Mouse (Mus musculus): ENCODE data around the gene Stk32b.

Stk32b gene

DNA sequence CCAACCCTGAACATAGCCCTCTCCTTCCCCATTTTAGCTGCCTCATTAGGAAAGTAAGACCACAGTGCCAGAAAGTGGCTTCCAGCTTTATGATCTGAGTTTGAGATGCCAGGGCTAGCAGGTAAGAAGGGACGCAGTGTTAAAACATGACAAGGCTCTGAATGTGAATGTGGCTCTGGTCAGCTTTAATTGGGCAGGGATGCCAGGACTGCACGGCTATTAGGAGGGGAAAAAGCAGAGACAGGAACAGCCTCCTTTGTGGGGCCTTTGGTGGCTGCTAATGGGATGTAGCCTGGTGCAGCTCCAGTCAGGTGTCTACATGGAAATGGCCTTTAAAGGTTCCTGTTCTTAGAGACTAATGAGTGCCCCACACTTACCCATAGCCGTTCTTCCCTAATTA lies 52.0 kb downstream of the Stk32b start:
- DNase-seq (ENCODE audit: low read depth in 2 of 2, low spot score in 2 of 2), result no peak

DNA sequence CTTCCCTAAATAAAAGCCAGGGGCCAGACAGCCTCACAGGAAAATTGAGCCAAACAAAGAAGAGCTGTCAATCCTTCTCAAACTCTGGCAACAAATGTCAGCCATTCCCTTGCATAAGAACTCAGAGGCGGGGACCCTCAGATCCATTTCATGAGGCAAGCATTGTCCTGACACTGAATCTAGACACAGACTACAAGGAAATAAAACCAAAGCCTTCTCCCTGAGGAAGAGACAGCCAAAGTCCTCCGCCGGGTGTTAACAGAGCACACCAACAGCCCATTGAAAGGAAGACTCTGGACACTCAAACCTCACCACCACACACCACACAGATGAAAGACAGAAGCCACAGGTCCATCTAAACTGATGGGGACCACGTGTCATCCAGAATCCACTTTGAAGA lies 57.8 kb downstream of the Stk32b start:
- no peak for DNase-seq (ENCODE audit: low read depth in 2 of 2, low spot score in 2 of 2)

DNA sequence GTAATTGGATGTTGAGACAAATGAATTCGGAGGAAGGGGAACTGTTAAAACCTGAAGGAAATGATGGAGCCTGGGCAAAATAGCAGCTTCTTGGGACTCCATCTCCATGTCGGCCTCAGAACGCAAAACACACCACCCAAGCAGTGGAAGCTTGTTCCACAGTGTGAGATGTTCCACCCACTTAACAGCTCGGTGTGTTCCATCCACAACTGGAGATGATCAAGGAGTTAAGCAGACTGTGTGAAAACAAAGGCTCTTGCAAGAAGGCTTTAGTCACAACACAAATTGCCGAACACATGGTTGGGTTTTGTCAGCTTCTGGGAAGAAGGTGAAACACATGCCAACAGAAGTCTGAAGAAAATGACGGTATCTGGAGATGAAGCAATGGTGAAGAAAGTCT lies 59.2 kb downstream of the Stk32b start:
- no peak for DNase-seq (ENCODE audit: low read depth in 2 of 2, low spot score in 2 of 2)

DNA sequence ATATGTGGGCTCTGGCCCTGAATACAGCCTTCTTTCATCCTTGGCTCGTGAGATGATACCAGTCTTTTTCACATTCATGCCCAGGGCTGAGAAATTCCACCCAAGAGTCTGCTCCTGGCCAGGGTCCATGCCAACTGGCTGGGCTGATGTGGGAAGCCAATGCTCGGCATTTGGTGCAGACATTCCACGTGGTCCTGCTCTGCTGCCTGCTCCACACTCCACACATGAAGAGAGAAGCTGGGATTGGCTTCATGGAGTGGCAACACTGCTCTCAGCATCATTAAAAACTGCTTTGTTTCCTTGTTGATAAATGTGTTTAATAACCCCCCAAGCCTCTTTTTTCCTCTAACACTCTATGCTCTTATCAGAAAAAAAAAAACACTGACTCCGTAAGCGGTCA lies 61.8 kb downstream of the Stk32b start:
- DNase-seq (ENCODE audit: low read depth in 2 of 2, low spot score in 2 of 2), result no peak

DNA sequence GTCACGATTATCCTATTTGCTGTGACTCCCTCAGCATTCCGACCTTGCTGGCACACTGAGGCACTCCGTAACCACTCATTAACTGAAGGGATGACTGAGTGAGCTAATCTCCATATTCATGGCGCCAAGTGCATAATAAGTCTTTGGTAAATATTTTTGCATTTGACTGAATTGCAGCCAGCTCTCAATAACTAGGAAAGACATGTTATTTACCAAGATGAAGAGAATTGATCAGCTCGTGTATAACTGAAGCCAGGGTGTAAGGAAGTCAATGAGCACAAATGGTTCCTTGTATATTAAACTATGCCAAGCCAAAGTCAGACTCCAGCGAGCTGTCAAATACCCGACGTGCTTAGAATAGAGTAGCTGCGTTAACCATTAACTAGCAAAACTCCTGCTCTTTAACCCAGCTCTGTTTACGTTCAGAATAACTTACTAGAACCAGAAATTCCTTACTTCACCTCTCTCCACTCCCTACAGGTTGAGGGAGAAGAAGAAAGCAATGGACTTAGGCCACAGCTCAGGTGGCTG lies 66.2 kb downstream of the Stk32b start:
- DNase-seq (ENCODE audit: low read depth in 2 of 2, low spot score in 2 of 2), result no peak

DNA sequence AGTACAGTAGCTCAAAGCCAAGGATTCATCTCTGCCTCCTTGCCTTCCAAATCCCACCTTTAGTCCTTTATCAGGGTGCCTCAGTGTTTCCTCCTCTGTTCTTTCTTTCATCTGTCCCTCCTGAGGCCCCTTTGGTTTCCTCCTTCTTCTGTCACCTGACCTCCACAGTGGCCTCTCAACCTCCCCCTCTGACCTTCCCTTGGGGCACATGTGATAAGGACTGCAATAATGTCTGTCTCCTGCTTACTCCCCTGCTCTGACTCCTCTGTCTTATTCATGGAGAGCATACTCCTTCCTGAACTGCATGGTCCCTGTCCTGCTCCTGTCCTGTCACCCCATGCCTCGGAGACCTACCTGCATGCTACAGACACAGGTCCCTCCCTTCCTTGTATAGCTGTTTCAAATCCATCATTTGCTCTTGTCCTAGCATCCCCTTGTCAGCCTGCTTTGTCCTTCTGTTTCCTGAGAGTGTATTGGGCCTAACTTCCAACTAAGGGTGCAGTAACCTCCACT lies 66.8 kb downstream of the Stk32b start:
- DNase-seq (ENCODE audit: low read depth in 2 of 2, low spot score in 2 of 2), result no peak

DNA sequence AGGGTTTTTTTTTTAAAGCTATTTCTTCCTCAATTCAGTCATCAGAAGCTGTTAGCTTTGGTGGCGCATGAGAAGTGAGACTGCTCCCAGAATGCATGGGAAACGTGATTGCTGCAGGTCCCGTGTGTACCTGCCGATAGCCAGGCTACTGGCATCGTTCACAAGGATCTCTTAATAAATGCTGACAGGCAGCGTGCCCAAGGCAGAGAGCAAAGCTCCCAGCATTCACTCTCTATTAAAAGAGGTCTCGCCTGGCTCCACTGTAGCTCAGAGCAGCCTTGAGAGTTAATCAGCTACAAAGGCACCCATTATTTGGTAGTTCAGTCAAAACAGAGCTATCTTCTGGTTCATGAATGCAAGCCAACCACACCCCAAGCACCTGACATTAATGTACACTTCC lies 72.9 kb downstream of the Stk32b start:
- DNase-seq (ENCODE audit: low read depth in 2 of 2, low spot score in 2 of 2), result no peak

DNA sequence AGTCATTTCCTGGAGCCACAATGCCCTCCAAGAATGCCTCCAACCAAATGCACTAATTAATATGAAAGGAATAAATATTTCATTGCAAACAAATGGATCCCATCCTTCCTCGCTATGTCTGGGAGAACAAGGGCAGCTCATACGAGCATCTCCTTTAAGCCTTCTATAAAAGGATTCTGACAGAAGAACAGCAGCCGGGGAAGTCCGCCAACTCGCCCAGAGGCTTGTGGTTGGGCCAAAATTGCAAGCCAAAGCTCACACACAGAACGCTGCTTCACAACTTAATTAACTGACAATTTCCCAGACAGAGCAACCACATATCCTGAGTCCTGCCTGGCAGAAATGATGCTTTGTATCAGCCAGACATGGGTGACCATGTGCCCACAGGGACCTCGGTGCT lies 74.5 kb downstream of the Stk32b start:
- no peak for DNase-seq (ENCODE audit: low read depth in 2 of 2, low spot score in 2 of 2)

DNA sequence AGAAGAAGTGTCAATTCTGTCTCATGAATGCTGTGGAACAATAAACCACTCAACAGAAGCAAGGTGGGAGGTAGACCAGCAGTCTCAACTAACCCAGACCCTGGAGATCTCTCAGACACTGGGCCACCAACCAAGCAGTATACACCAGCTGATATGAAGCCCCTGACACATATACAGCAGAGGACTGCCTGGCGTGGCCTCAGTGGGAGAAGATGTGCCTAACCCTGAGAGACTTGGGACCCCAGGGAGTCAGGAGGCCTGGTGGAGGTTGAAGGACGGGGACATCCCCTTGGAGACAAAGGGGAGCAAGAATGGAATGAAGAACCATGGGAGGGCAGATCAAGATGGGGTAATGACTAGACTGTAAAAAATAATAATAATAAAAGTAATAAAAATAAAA lies 82.2 kb downstream of the Stk32b start:
- no peak for DNase-seq (ENCODE audit: low read depth in 2 of 2, low spot score in 2 of 2)

DNA sequence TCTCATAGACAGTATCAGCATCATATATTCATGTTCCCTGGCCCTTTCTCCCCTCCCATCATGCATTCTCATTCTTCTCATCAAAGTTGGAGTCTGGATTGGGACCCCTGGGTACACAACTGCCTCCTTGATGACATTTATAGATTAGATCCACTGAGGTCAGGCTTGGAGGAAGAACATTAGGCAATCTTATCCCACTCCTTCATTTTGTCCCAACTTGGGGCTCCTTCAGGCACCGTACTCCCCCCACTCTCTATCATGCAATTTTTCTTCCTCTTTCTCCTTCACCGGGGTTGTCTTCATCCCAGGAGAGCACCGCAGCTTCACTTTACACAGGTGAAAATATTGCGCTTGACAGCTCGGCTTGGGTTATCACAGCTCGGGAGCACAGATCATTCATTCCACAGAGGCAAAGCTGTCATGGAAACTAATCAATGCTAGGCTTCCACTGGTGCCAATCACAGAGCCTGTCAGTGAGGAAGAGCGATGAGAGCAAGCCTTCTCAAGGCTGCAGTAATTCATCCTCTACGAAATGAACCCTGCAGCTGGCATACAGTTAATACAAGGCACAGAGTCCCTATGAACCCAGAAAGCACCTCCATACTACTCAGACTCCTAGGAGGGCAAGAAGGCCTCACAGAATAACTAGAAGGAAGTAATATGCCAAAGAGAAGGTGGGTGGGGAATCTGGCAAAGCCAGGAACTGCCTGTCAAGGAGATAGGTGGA lies 89.4 kb downstream of the Stk32b start:
- DNase-seq (ENCODE audit: low read depth in 2 of 2, low spot score in 2 of 2), result no peak

DNA sequence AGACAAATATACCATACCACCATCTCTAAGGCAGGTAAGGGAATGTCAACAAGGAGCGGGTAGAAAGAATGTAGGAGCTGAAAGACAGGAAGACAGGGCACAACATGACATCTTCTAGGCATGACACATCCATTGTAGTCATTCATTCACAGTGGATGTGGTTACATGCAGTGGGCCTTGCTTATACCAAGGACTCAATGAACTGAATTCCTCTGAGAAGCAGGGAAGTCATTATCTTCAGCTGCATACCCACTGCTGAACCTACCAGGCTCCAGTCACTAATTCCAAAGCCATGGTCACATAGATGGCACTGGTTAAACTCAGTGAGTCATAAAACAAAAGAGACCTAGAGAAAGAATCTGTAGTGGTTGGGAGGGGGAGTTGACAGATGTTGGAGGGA lies 105.1 kb downstream of the Stk32b start:
- no peak for DNase-seq (ENCODE audit: low read depth in 2 of 2, low spot score in 2 of 2)

DNA sequence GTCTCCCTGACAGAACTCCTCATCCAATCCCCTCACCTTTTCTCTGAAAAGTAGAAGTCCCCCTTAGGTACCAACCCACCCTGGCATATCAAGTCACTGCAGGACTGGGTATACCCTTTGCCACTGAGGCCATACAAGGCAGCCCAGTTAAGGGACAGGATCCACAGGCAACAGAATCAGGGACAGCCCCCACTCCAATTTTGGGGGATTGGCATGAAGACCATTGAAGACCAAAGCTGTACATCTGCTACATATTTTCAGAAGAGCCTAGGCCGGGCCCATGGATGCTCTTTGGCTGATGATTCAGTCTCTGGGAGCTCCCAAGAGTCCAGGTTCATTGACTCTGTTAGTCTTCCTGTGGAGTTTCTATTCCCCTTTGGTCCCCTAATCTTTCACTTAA lies 117.4 kb downstream of the Stk32b start:
- DNase-seq (ENCODE audit: low read depth in 2 of 2, low spot score in 2 of 2), result no peak

DNA sequence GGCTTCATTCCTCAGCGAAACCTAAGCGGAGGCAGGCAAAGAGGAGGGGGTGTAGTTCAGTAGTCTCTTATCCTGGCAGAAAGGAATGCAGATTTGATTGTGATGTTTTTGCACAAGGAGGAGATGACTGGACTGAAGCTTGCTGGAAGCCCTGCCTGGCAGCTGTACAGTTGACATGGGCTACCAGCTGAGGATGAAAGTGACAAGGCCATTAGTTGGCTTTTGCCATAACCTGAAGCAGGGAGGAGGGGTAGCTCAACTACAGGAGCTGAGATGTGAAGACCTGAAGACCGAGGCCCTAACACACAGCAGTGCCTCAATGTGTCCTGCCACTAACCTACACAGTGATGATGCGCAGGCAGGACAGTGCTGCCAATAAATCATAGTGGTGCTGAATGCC lies 118.7 kb downstream of the Stk32b start:
- no peak for DNase-seq (ENCODE audit: low read depth in 2 of 2, low spot score in 2 of 2)

DNA sequence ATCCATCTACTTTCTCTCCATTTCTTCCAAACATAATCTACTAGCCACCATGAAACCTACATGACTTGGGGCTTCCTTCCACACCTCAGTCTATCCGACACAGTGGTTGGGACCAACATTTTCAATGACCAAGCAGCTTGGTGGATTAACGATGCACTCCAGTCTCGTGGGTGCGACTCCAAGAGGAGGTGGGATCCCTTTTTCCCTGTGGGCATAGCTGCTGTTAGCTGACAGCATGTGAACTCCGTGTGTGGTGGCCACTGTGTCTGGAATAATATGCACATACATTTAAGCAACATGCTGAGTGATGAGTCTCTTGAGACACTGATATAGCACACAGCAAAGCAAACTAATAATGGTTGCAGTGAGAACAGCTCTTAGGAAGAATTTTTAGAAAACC lies 124.6 kb downstream of the Stk32b start:
- no peak for DNase-seq (ENCODE audit: low read depth in 2 of 2, low spot score in 2 of 2)

DNA sequence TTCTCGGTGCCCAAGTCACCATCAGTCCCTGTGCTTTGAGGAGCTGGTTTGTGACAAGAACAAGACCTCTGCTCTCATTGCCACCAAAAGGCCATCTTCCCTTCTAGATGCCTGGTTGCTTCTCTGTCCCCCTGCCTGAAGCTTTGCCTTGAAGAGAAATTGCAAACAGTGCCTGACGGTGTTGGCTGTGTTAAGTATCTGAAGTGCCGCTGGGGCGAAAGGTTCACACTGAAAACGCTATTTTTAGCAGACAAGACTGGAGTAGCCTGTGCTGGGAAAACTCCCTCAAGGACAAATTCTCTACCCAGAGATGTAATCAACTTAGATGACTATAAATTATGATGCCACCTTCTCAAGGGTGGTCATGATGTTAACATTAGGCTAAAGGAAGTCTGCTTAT lies 129.1 kb downstream of the Stk32b start:
- no peak for DNase-seq (ENCODE audit: low read depth in 2 of 2, low spot score in 2 of 2)

DNA sequence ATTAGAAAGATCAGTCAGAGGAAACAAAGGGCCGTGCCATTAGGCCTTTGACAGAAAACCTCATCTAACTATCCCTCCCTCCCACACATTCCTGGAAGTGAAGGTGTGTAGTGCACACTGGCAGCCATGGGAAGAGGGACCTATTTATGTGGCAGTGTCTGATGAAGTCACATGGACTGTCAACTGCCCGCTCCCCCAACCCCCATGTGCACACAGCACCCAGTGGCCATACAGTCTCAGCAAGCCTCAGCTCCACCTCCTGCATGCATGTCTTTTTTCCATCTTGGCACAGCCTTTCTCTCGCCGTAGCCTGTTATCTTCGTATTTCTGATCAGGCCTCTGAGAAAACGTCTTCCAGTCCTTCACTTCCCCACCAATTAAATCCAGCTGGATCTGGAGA lies 130.9 kb downstream of the Stk32b start:
- no peak for DNase-seq (ENCODE audit: low read depth in 2 of 2, low spot score in 2 of 2)

DNA sequence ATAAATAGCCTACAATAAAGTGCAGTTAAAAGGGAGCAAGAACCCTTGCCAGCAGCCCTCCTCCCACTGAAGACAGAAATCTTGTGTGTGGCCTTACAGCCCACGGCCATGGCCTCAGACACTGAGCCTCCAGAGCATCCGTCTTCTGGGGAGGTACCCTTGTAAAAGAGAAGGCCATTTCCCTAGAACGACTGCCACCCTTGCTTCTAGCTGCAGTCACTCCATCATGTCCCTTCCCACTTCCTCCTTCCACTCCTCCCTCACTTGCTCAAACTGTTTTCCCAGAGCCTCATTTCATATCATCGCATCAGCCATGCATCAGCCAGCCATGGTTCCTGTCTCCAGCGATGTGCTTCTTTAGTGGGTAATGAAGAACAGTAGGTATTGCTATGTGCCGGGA lies 141.5 kb downstream of the Stk32b start:
- DNase-seq (ENCODE audit: low read depth in 2 of 2, low spot score in 2 of 2), result no peak

DNA sequence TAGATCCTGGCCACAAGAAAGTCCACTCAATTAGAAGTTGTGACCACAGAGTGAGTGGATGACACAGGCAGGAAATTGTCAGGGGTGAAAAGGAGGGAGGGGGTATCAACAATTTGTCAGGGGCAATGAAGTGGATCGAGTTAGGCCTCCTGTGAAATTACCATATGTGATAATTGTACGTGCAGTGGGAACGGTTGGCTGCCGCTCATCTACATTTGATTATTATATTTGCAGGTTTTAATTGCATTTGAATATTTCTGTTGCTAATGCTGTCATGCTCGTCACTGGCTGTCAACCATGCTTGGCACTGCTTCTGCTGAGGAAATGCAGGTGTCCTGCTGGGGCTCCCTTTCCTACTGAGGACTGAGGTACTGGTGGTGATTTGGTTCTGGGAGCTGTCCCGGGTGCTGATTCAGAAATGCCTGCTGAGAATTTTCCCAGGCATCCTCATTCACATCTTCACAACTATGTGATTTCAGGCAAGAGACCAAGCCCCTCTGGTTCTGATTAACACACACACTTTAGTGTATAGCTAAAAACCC lies 159.6 kb downstream of the Stk32b start:
- no peak for DNase-seq (ENCODE audit: low read depth in 2 of 2, low spot score in 2 of 2)

DNA sequence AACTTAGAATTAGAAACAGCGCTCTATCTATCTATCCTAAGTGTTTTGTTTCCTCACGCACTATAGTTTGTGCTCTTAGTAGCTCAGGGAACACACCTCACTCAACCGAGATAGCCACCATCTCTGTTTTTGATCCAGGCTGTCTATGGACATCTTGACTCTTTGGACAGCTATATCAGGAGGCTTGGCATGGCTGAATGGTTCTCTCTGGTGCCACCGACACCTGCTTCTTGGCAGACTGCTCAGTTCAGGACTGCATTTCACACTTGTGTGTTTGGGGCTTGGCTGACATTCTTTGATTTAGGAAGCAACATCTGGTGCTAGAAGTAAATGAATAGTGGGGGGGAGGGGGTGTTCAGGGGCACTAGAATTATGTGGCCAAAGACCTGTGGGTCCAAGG lies 162.7 kb downstream of the Stk32b start:
- no peak for DNase-seq (ENCODE audit: low read depth in 2 of 2, low spot score in 2 of 2)

DNA sequence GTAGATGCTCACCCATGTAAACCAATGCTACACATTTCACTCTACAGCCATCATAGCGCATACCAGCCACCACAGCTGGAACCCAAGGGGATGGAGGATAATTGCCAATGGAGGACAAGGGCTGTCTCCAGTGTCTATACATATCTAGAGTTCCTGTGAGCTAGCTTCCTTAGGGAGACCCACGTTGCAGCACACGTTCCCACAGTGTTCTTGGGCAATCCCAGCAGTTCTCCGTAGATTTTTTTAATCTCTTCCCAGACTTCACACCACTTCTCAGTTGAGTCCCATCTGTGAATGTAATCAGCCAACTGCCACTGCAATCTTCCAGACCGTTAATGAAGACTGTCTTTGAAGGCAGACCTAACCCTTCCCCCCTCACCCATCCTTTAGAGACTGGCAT lies 165.3 kb downstream of the Stk32b start:
- no peak for DNase-seq (ENCODE audit: low read depth in 2 of 2, low spot score in 2 of 2)

DNA sequence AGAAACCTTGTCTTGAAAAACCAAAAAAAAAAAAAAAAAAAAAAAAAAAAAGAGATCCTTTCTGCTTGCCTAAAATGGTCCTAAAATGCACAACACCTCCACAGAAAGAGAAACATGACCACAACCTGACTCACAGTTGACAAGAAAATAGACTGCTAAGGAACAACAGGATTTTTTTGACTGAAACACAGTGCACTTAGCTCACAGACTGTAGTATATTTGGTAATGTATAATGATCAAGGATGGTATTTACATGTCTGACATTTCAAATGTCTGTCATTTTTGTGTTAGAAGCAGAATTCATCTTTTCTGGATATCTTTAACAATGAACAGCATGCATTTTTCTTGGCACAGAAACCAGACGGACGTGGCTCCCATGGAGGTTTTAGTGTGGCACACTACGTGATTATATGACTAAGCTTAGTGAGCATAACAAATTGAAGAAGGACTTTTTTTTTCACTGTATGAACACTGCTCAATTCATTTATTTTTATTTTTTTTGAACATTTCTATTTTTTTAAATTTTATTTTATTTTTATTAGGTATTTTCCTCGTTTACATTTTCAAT lies 181.2 kb downstream of the Stk32b start:
- no peak for DNase-seq (ENCODE audit: low read depth in 2 of 2, low spot score in 2 of 2)

DNA sequence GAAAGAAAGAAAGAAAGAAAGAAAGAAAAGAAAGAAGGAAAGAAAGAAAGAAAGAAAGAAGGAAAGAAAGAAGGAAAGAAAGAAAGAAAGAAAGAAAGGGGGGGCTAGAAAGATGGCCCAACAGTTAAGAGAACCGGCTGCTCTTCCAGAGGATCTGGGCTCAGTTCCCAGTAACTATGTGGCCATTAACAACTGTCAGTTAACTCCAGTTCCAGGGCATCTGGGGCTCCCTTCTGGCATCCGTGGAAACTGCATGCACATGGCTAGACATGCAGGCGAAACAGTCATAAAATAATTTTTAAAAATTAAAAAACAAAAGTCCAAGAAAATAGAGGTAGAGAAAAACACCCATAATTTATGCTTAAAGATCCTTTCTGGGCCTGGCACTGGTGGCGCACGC lies 181.7 kb downstream of the Stk32b start:
- no peak for DNase-seq (ENCODE audit: low read depth in 2 of 2, low spot score in 2 of 2)

DNA sequence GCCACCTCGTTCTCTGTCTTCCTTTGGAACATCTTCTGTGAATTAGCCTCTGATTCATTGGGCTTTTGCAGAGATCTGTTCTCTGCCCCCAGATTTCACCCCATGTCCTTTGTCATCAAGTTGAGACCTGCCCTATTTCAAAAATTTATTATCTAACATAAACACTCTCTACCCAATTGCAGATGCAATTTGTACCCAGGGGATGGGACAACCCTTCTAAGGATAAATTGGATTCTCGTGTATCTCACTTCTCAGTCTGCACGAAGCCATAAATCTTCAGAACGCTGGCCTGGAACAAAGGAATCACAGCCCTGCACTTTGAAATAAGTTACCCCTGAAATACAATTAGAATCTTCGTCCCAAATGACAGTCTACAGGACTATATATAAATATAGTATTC lies 191.6 kb downstream of the Stk32b start:
- no peak for DNase-seq (ENCODE audit: low read depth in 2 of 2, low spot score in 2 of 2)

Data from CD8-positive naive resting alpha-beta T cell, adult 2 months (primary cell).